Comparison of ENCODE assay signal across 9 mouse cellular contexts in the genomic region with DNA sequence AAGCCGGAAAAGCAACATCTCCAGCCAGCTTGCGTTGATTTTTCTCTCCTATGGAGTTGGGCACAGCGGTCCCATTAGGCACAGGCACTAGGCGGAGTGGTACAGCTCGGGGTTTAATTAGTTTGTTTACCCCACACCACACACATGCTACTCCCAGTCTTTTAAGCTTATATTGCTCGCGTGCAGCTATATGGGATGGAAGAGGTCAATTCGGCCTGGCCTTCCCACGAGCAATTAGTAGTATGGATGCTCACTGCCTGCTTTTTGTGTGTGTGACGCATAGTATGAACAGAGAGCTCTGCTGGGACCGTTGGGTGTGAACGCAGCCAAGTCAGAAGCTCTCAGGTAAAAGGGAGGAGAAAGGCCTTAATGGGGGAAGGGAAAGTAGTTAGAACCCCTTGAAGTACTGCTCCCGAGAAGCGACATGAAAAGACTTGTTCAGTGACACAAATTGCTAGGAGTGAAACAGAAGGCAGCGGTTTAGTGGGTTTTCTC. TPM values are rescaled to one million over a fixed set of nuclear protein-coding genes. Genes with fewer than 3 reads are reported as not detected.
DNase-seq lines count a peak whose midpoint lies in the region; ATAC-seq lines count a peak whose summit lies in the region.
"Had no signal": no experiment of that assay in that cellular context is flagged by ENCODE, and none has a peak within 500 bp of the region (broad histone marks: within the 10 kb centered on the region; RNA-seq: fewer than 3 reads in every experiment).

No protein-coding gene starts in this region.

- peaks cover 7% of the 10 kb centered on the region for H3K4me1 ChIP-seq in heart, embryonic 15.5 days (replicated peaks)
- peaks cover 49% of the 10 kb centered on the region for H3K4me1 ChIP-seq in embryonic facial prominence, embryonic 13.5 days
- peaks cover 55% of the 10 kb centered on the region for H3K4me1 ChIP-seq in limb, embryonic 12.5 days (replicated peaks)

- no peak for DNase-seq in heart, postnatal 10 days
- DNase-seq in R1 (ENCODE audit: low read depth, low spot score): peak; percentile 16
- peak; percentile 41 to 56 for DNase-seq in right cerebral cortex, adult 2 months (ENCODE audit: low spot score in 2 of 2)
- DNase-seq in spleen, postnatal 10 days (ENCODE audit: low spot score in 2 of 2): no peak
- no peak for DNase-seq in lung, postnatal 10 days

- WGBS in heart, embryonic 15.5 days: 53% methylated on average over 15 of the region's 15 CpGs
- 23% methylated on average over 15 of the region's 15 CpGs for WGBS in embryonic facial prominence, embryonic 13.5 days
- WGBS in limb, embryonic 12.5 days: 19% methylated on average over 15 of the region's 15 CpGs

- no peaks in the 10 kb centered on the region for H3K36me3 ChIP-seq in heart, embryonic 15.5 days
- no peaks in the 10 kb centered on the region for H3K36me3 ChIP-seq in embryonic facial prominence, embryonic 13.5 days
- H3K36me3 ChIP-seq in limb, embryonic 12.5 days: no peaks in the 10 kb centered on the region

- no peak overlapping the region for H3K9ac ChIP-seq in heart, embryonic 15.5 days
- peak overlapping the region; percentile 51 for H3K9ac ChIP-seq in embryonic facial prominence, embryonic 13.5 days
- peak overlapping the region; percentile 44; the same call in 1 of the 2 replicates for H3K9ac ChIP-seq in limb, embryonic 12.5 days (replicated peaks)

- peak overlapping the region; percentile 2; the same call in 1 of the 2 replicates for H3K27ac ChIP-seq in heart, embryonic 15.5 days
- peak overlapping the region; percentile 88 for H3K27ac ChIP-seq in embryonic facial prominence, embryonic 13.5 days
- H3K27ac ChIP-seq in limb, embryonic 12.5 days: peak overlapping the region; percentile 79

- intact Hi-C loops in heart, postnatal 10 days (cut with DNase I): no loop called here

- H3K4me2 ChIP-seq in heart, embryonic 15.5 days: peak overlapping the region; percentile 55
- H3K4me2 ChIP-seq in embryonic facial prominence, embryonic 13.5 days: peak overlapping the region; percentile 56
- H3K4me2 ChIP-seq in limb, embryonic 12.5 days: peak overlapping the region; percentile 56

- no peaks in the 10 kb centered on the region for H3K27me3 ChIP-seq in heart, embryonic 15.5 days
- no peaks in the 10 kb centered on the region for H3K27me3 ChIP-seq in embryonic facial prominence, embryonic 13.5 days
- no peaks in the 10 kb centered on the region for H3K27me3 ChIP-seq in limb, embryonic 12.5 days

- peak overlapping the region; percentile 29 for H3K4me3 ChIP-seq in heart, embryonic 15.5 days
- peak overlapping the region; percentile 27 for H3K4me3 ChIP-seq in embryonic facial prominence, embryonic 13.5 days
- H3K4me3 ChIP-seq in limb, embryonic 12.5 days (replicated peaks): peak overlapping the region; percentile 23

- H3K9me3 ChIP-seq in heart, embryonic 15.5 days (replicated peaks): no peaks in the 10 kb centered on the region
- no peaks in the 10 kb centered on the region for H3K9me3 ChIP-seq in embryonic facial prominence, embryonic 13.5 days
- H3K9me3 ChIP-seq in limb, embryonic 12.5 days: no peaks in the 10 kb centered on the region

- ATAC-seq in heart, embryonic 15.5 days (replicated peaks; ENCODE audit: insufficient number of reproducible peaks, insufficient read depth, low FRiP score, low read depth): no peak
- ATAC-seq in embryonic facial prominence, embryonic 13.5 days (ENCODE audit: insufficient number of reproducible peaks, insufficient read depth, low FRiP score, low TSS enrichment, low read depth): peak; percentile 52; the same call in 1 of the 2 replicates
- ATAC-seq in limb, embryonic 12.5 days (ENCODE audit: insufficient number of reproducible peaks, insufficient read depth, low FRiP score, low TSS enrichment, low read depth): peak; percentile 11; the same call in 1 of the 2 replicates

RNA-seq across cellular contexts. Expression of gene Akap6, which starts 1.6 kb away (rescaled TPM):
- polyA plus RNA-seq in heart, embryonic 15.5 days (2015; fragmentation: Nextera tagmentation; extraction: Ambion mirVana): 9.8 and 10.4 TPM in 2 replicates
- 100 to 1,000 TPM; 110 to 131 TPM for total RNA-seq in heart, postnatal 10 days (2021)
- polyA plus RNA-seq in embryonic facial prominence, embryonic 13.5 days (2015; fragmentation: Nextera tagmentation; extraction: Ambion mirVana): 1.3 and 1.4 TPM in 2 replicates
- polyA plus RNA-seq in limb, embryonic 12.5 days (2016; fragmentation: Nextera tagmentation; extraction: Ambion mirVana): 0.88 and 0.94 TPM in 2 replicates
- total RNA-seq: MEL had no signal

Comparison
In these comparisons a context has a peak if more than half of its experiments do, and no peak if none do; other contexts are left out.
1. H3K27ac ChIP-seq: peak in every context shown above with its lines; median percentile 88 in embryonic facial prominence, embryonic 13.5 days; 79 in limb, embryonic 12.5 days; 2 in heart, embryonic 15.5 days.
2. DNase-seq: peak in R1 (single experiment) and right cerebral cortex, adult 2 months (2 of 2); none in heart, postnatal 10 days (0 of 2), spleen, postnatal 10 days (0 of 2) and lung, postnatal 10 days (single experiment).
3. Peak in every context shown above with its lines, with median percentiles within 50 percentile points of each other: H3K4me2 ChIP-seq and H3K4me3 ChIP-seq.